Mouse (Mus musculus) heart, embryonic 10.5 days (tissue): Measurements from ENCODE around the gene Spen. TPM values are rescaled to one million over a fixed set of nuclear protein-coding genes. Genes with fewer than 3 reads are reported as not detected.

Experiments
- polyA plus RNA-seq: library from polyadenylated mRNA; unstranded; fragments of >200 nt; fragmentation: Nextera tagmentation; extraction: Ambion mirVana; gene quantifications from 2 replicates; pipeline ENCODE4 v1.2.1, GENCODE M21; 2016

Spen gene
- polyA plus RNA-seq, 1 experiment from 2014 or later = 8.4 TPM

Other genes with a start within 250 kb of the Spen start
- 5.2 and 6.3 TPM in 2 replicates for gene Epha2, start 237.4 kb downstream of the Spen start, polyA plus RNA-seq
- 0.62 and 1.2 TPM in 2 replicates for gene Fam131c, start 170.4 kb downstream of the Spen start, polyA plus RNA-seq
- gene Clcnka, start 139.9 kb downstream of the Spen start, polyA plus RNA-seq = 0.11 and 0.44 TPM in 2 replicates
- gene Clcnkb, start 122.6 kb downstream of the Spen start, polyA plus RNA-seq = 0.93 and 1.3 TPM in 2 replicates
- 61.5 and 132 TPM in 2 replicates for gene Hspb7, start 117.8 kb downstream of the Spen start, polyA plus RNA-seq
- gene Srarp, start 102.5 kb downstream of the Spen start, polyA plus RNA-seq = not detected in 2 replicates
- gene Zbtb17, start 93.9 kb downstream of the Spen start, polyA plus RNA-seq = 31.5 and 33.7 TPM in 2 replicates
- gene Fblim1, start 67.5 kb upstream of the Spen start, polyA plus RNA-seq = 61.9 and 62.7 TPM in 2 replicates
- gene Tmem82, start 80.0 kb upstream of the Spen start, polyA plus RNA-seq = 0.96 and 2.4 TPM in 2 replicates
- gene Slc25a34, start 85.2 kb upstream of the Spen start, polyA plus RNA-seq = 0.20 and 0.34 TPM in 2 replicates
- gene Plekhm2, start 126.3 kb upstream of the Spen start, polyA plus RNA-seq = 4.1 and 5.4 TPM in 2 replicates
- 3.1 and 4.4 TPM in 2 replicates for gene Rsc1a1, start 147.0 kb upstream of the Spen start, polyA plus RNA-seq
- gene Ddi2, start 184.8 kb upstream of the Spen start, polyA plus RNA-seq = 21.4 and 21.5 TPM in 2 replicates
- gene Agmat, start 208.1 kb upstream of the Spen start, polyA plus RNA-seq = 1.2 and 3.5 TPM in 2 replicates